Mouse (Mus musculus) testis, postnatal 10 days (tissue): Measurements from ENCODE around the gene Otop1.

Experiments
- DNase-seq: peaks from one replicate; pipeline ENCODE4 v3.0.0; 2021; ENCODE audit warnings: low spot score

Otop1 gene

GRCm38 (mm10) chr5:38301761-38302411 is 26.1 kb downstream of the Otop1 start:
- no peak for DNase-seq

DNA sequence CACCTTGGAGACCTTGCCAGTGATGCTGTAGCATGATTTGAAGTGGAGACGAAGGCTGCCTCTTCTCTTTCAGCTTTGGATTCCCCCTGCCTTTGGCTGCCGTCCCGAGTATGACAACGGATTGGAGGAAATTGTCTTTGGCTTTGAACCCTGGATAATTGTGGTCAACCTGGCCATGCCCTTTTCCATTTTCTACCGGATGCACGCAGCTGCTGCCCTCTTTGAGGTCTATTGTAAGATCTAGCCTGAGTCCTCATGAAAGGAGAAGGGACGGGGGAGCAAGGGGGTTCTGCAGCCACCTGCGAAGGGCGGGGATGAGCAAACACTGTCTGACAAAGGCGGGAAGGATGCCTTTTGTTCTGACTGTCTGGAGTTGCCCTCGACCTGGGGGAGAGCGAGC is 26.9 kb downstream of the Otop1 start:
- no peak for DNase-seq

- DNase-seq: no peak
Observed at GRCm38 (mm10) chr5:38305241-38305640, 29.5 kb downstream of the Otop1 start.

DNA sequence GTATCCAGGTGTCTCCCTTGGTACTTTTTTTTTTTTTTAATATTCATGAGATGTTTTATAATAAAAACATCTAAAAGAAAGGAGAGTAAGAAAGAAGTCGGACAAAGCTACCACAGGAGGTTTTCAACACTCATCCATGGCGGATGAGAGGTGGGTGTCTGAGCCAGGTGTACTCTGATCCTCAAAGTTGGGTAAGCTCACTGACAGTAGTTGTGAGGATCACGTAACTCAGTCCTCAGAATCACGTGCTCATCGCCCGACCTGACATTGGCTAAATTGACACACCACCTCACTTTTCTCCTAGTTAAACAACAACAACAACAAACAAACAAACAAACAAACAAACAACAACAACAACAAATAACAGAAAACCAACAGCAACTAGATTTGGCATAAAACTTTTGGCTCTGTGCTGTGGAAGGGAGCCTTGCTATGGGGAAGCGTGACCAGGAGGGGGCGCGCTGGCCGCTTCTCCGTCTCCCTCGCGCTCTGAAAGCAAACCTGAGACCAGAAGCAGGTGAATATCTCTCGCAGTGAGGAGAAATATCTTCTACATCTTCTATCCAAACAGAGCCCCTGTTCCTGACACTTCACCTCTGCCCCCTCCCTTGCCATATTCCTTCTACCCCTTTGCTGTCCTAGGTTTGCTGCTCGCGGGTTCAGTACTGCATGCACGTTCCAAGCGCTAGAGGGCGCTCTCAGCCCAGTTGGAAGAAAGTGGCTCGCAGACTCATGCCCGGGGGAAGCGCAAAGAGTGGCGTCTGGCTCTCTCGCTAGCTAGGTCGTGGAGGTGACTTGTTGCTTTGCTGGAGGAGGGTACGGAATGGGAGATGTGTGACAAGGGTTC is 31.7 kb downstream of the Otop1 start:
- DNase-seq: peak; percentile 94

DNA sequence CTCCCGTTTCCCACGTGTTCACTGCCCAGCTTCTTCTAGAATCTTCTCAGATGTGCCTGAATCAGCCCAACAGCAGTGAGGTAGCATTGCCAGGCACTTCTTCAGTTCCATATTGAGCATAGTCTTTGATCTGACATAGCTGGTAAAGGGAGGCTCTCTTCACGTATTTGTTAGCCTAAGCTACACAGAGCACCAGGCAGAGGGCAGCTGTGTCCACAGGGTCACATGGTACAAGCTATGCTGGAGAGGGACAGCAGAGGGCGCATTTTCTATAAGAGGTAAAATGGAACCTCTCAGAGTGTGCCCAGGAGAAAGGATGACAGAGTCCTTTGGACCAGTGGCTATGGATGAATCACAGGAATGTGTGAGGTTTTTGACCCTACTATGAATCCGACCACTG is 33.1 kb downstream of the Otop1 start:
- DNase-seq: peak; percentile 68

- DNase-seq: no peak
Observed at GRCm38 (mm10) chr5:38309795-38310194, 34.0 kb downstream of the Otop1 start.

- DNase-seq: no peak
Observed at GRCm38 (mm10) chr5:38318966-38319786, 43.4 kb downstream of the Otop1 start, which contains the start of gene Drd5. Drd5 (plus strand) TSS chr5:38319367.

DNA sequence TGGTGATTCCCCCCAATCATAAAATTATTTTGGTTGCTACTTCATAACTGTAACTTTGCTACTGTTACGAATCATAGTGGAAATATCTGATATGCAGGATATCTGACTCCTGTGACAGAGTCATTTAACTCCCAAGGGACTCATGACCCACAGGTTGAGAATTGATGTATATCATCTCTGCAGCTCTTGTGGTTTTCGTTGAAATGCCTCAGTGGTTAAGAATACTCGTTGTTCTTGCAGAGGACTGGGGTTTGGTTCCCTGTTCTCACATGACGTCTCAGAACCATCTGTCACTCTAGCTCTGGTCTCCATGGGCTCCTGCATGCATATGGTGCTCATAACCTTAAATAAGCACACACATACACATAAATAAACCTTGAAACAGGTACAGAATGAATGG is 57.6 kb downstream of the Otop1 start:
- DNase-seq: no peak

DNA sequence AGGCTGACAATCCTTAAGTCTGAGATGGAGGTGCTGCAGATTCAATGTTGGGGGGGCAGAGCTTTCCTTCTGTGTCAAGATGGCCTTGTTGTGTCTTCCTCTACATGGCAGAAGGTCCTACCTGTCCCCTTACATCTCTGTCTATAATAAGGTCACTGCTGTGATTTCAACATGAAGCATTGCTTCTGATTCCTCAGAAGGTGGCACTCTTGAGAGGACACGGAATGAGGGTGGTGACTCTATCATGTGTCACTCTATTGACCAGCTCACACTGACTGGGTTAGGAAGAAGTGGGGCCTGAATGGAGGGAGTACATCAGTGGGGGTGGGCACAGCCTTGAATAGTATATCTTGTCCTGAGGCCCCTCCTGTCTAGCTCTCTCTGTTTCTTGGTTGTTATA is 58.8 kb downstream of the Otop1 start:
- DNase-seq: no peak

DNA sequence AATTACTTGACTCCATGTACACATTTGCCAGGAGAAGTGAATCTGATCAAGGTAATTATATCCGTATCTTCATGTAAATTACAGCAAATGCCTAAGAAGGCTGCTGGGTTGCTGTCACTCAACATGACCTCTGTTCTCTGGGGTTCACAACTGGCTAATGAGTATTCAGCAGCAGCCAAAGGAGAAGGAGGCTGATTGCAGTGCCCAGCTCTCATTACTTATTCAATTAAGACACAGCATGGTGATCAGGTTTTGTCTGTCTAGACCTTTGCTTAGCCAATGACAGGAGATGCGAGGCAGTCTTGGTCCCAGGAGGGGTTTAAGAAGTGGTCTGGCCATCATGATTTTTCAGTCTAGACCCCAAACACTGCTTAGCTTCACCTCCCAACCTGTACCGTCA is 67.3 kb downstream of the Otop1 start:
- no peak for DNase-seq

DNA sequence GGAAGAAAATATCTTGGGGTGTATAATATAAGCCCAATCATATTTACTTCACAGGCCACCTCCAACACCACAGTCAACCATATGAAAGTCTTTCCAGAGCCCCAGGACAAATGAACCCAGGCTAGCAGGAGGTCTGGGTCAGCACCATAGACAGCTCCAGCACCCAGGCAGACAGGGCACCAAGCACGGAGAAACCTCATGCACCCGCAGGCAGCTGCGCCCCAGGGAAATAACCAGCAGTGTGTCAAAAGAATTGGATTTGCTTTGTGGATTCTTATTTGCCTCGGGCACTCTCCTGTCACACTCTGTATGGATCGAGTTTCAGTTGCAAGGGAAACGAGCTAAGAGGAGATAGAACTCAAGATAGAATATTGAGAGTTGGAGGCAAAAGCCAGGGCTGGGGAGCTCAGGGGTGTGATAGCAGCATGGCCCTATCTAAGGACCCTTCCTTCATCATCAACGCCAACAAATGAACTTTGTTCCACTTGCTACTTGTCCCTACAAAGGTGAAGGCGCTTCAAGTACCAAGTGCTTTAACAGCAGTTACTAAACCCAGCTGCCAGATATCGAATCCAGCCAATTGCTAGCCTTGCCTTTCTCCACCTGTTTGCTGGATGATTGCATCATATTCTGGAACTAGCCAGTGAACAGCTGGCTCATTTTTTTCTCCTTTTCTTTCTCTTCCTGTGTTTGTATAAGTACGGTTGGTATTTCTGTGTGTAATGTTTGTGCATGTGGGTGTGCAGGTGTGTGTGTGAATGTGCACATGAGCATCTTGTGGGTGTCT is 71.1 kb downstream of the Otop1 start:
- DNase-seq: peak; percentile 66

DNA sequence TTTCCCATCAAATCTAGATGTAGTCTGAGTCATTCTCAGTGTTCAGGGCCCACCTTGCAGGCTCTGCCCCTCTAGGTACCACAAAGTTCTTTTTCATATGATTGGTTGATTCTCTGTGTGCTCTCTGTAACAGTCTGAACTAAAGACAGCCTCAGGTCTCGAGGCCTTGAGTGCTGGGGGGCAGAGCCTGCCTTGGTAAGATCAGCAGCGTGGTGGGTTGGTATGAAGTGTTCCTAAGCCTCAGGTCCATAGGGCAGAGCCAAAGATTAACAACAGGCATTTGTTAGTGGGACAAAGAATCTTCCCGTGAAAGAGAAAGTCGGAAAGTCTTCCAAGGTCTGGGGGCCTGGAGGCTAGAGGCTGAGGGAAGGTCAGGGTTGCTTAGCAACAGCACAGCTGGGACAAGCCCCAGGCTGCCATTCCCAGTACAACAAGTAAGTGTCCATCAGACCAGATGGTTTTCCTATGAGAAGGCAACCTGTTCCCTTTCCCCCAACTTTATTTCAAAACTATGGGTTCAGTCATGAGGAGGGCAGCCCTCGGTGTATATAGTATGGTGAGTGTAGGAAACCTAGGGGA is 74.7 kb downstream of the Otop1 start:
- no peak for DNase-seq
